Mouse (Mus musculus) embryonic facial prominence, embryonic 11.5 days (tissue): ENCODE measurements around the gene Tmem14c. TPM values are rescaled to one million over a fixed set of nuclear protein-coding genes. Genes with fewer than 3 reads are reported as not detected.

Experiments used
- ATAC-seq: fragments of 200-750 bp; cut with Nextera tagmentation; replicated peaks from 2 replicates; pipeline ENCODE4 v1.8.0; 2017; ENCODE audit warnings: low read depth; ENCODE audit not compliant: insufficient number of reproducible peaks, low FRiP score, low TSS enrichment
- DNase-seq: peaks from one replicate; pipeline ENCODE4 v3.0.0-alpha.2; 2015; ENCODE audit warnings: low spot score
- H3K27ac ChIP-seq: fragments of 300-500 bp; sonication (generic); replicated peaks from 2 replicates; pipeline ENCODE4 v1.5.1; 2014; ENCODE audit warnings: mild to moderate bottlenecking, low read depth, low read length, control low read depth
- H3K27me3 ChIP-seq: fragments of 300-500 bp; sonication (generic); 2 replicates; pipeline ENCODE4 v1.6.1; 2014; ENCODE audit warnings: mild to moderate bottlenecking, low read length, moderate library complexity, mixed read lengths; ENCODE audit not compliant: control insufficient read depth, insufficient read depth
- H3K36me3 ChIP-seq: fragments of 300-500 bp; sonication (generic); replicated peaks from 2 replicates; pipeline ENCODE4 v1.6.1; 2014; ENCODE audit warnings: low read depth, mild to moderate bottlenecking, low read length, moderate library complexity, mixed read lengths; ENCODE audit not compliant: control insufficient read depth, insufficient read depth
- H3K4me1 ChIP-seq: fragments of 300-500 bp; sonication (generic); 2 replicates; pipeline ENCODE4 v1.6.1; 2014; ENCODE audit warnings: low read length, mixed read lengths; ENCODE audit not compliant: control insufficient read depth, insufficient read depth
- H3K4me2 ChIP-seq: fragments of 300-500 bp; sonication (generic); 2 replicates; pipeline ENCODE4 v1.6.1; 2014; ENCODE audit warnings: low read depth, mild to moderate bottlenecking, control low read depth, low read length, moderate library complexity
- H3K4me3 ChIP-seq: fragments of 300-500 bp; sonication (generic); 2 replicates; pipeline ENCODE4 v1.5.1; 2014; ENCODE audit warnings: low read depth, low read length, control low read depth
- H3K9ac ChIP-seq: fragments of 300-500 bp; sonication (generic); replicated peaks from 2 replicates; pipeline ENCODE4 v1.6.1; 2014; ENCODE audit warnings: mild to moderate bottlenecking, control low read depth, low read length
- H3K9me3 ChIP-seq: fragments of 300-500 bp; sonication (generic); replicated peaks from 2 replicates; pipeline ENCODE4 v1.6.1; 2016; ENCODE audit warnings: mild to moderate bottlenecking, low read length, inconsistent platforms, mixed read lengths; ENCODE audit not compliant: control insufficient read depth
- WGBS: fragments of 180-500 bp; shearing (Covaris S2); extraction: QIAGEN DNeasy Blood & Tissue Kit; methylation state at CpG from one replicate; pipeline ENCODE4 v1.1.7; 2014; 5-methylcytosine and 5-hydroxymethylcytosine counted together
- polyA plus RNA-seq: library from polyadenylated mRNA; unstranded; fragments of >200 nt; fragmentation: Nextera tagmentation; extraction: Ambion mirVana; gene quantifications from 2 replicates; pipeline ENCODE4 v1.2.1, GENCODE M21; 2014

Tmem14c gene
- polyA plus RNA-seq, 1 experiment from 2014 or later: 218 TPM

- H3K9ac ChIP-seq: no peak overlapping the region; the same call in 1 of the 2 replicates
- DNase-seq (no peak), ATAC-seq (no peak)
- no peaks in the 10 kb centered on the region; the same call in 1 of the 2 replicates for H3K36me3 ChIP-seq
- no peak overlapping the region; the same call in 1 of the 2 replicates for H3K4me2 ChIP-seq
- H3K27me3 ChIP-seq: no peaks in the 10 kb centered on the region
- WGBS: 84% methylated on average over 4 of the region's 4 CpGs
- no peaks in the 10 kb centered on the region for H3K4me1 ChIP-seq
- H3K27ac ChIP-seq: no peak overlapping the region
- no peak overlapping the region for H3K4me3 ChIP-seq
- H3K9me3 ChIP-seq: no peaks in the 10 kb centered on the region
Observed at GRCm38 (mm10) chr13:41017832-41018231, 1.7 kb downstream of the Tmem14c start.

- H3K36me3 ChIP-seq: no peaks in the 10 kb centered on the region; the same call in 1 of the 2 replicates
Observed at GRCm38 (mm10) chr13:41018236-41018635, 2.1 kb downstream of the Tmem14c start.

GRCm38 (mm10) chr13:41018756-41019591 lies 2.9 kb downstream of the Tmem14c start:
- no peak overlapping the region for H3K27ac ChIP-seq
- no peaks in the 10 kb centered on the region; the same call in 1 of the 2 replicates for H3K36me3 ChIP-seq
- H3K4me2 ChIP-seq: no peak overlapping the region
- ATAC-seq: no peak
- WGBS: 93% methylated on average over 13 of the region's 13 CpGs
- DNase-seq: no peak
- no peaks in the 10 kb centered on the region for H3K9me3 ChIP-seq
- no peak overlapping the region for H3K4me3 ChIP-seq
- no peak overlapping the region for H3K9ac ChIP-seq
- H3K4me1 ChIP-seq: no peaks in the 10 kb centered on the region
- H3K27me3 ChIP-seq: no peaks in the 10 kb centered on the region

More at GRCm38 (mm10) chr13:41018236-41018635, 2.1 kb downstream of the Tmem14c start:
- H3K4me3 ChIP-seq: no peak overlapping the region
- H3K27me3 ChIP-seq: no peaks in the 10 kb centered on the region
- H3K4me1 ChIP-seq: no peaks in the 10 kb centered on the region
- H3K9me3 ChIP-seq: no peaks in the 10 kb centered on the region
- no peak for DNase-seq
- no peak for ATAC-seq
- H3K27ac ChIP-seq: no peak overlapping the region
- WGBS: 90% methylated on average over 9 of the region's 9 CpGs
- no peak overlapping the region for H3K4me2 ChIP-seq
- no peak overlapping the region; the same call in 1 of the 2 replicates for H3K9ac ChIP-seq

GRCm38 (mm10) chr13:41020494-41020893 lies 4.4 kb downstream of the Tmem14c start:
- no peak for ATAC-seq
- DNase-seq: no peak
- 72% methylated on average over 7 of the region's 7 CpGs for WGBS

GRCm38 (mm10) chr13:41021607-41022006 lies 5.5 kb downstream of the Tmem14c start:
- WGBS: 93% methylated on average over 6 of the region's 6 CpGs
- no peaks in the 10 kb centered on the region; the same call in 1 of the 2 replicates for H3K36me3 ChIP-seq
- H3K9ac ChIP-seq: no peak overlapping the region

More at GRCm38 (mm10) chr13:41020494-41020893, 4.4 kb downstream of the Tmem14c start:
- H3K4me1 ChIP-seq: no peaks in the 10 kb centered on the region
- no peak overlapping the region for H3K4me2 ChIP-seq
- no peak overlapping the region for H3K4me3 ChIP-seq
- H3K27me3 ChIP-seq: no peaks in the 10 kb centered on the region
- H3K36me3 ChIP-seq: no peaks in the 10 kb centered on the region; the same call in 1 of the 2 replicates
- H3K9ac ChIP-seq: no peak overlapping the region
- H3K9me3 ChIP-seq: no peaks in the 10 kb centered on the region
- no peak overlapping the region for H3K27ac ChIP-seq

GRCm38 (mm10) chr13:41022099-41022498 lies 6.0 kb downstream of the Tmem14c start:
- Histone ChIP-seq H3K27me3 (no peaks in the 10 kb centered on the region), H3K9ac (no peak overlapping the region), H3K4me2 (no peak overlapping the region), H3K9me3 (no peaks in the 10 kb centered on the region), H3K27ac (no peak overlapping the region), H3K4me1 (no peaks in the 10 kb centered on the region), H3K36me3 (no peaks in the 10 kb centered on the region; the same call in 1 of the 2 replicates), H3K4me3 (no peak overlapping the region)
- ATAC-seq (no peak), DNase-seq (no peak)
- 89% methylated on average over 13 of the region's 13 CpGs for WGBS

More at GRCm38 (mm10) chr13:41021607-41022006, 5.5 kb downstream of the Tmem14c start:
- Histone ChIP-seq H3K4me3 (no peak overlapping the region), H3K27me3 (no peaks in the 10 kb centered on the region), H3K9me3 (no peaks in the 10 kb centered on the region), H3K27ac (no peak overlapping the region), H3K4me1 (no peaks in the 10 kb centered on the region), H3K4me2 (no peak overlapping the region)
- no peak for ATAC-seq
- DNase-seq: no peak

GRCm38 (mm10) chr13:41030098-41030497 lies 14.0 kb downstream of the Tmem14c start:
- Histone ChIP-seq H3K4me3 (no peak overlapping the region), H3K9me3 (no peaks in the 10 kb centered on the region), H3K27ac (no peak overlapping the region), H3K4me2 (no peak overlapping the region), H3K36me3 (no peaks in the 10 kb centered on the region), H3K4me1 (no peaks in the 10 kb centered on the region), H3K27me3 (no peaks in the 10 kb centered on the region), H3K9ac (no peak overlapping the region)
- no peak for ATAC-seq
- 79% methylated on average over 5 of the region's 5 CpGs for WGBS
- no peak for DNase-seq

- DNase-seq (no peak), ATAC-seq (no peak)
- no peaks in the 10 kb centered on the region for H3K4me1 ChIP-seq
- no peak overlapping the region for H3K4me3 ChIP-seq
- no peaks in the 10 kb centered on the region for H3K27me3 ChIP-seq
- H3K9me3 ChIP-seq: no peaks in the 10 kb centered on the region
- H3K9ac ChIP-seq: no peak overlapping the region
- H3K27ac ChIP-seq: no peak overlapping the region
- no peak overlapping the region for H3K4me2 ChIP-seq
- no peaks in the 10 kb centered on the region for H3K36me3 ChIP-seq
- WGBS: 85% methylated on average over 4 of the region's 4 CpGs
Observed at GRCm38 (mm10) chr13:41042511-41042910, 26.4 kb downstream of the Tmem14c start.
